Mouse (Mus musculus): ENCODE measurements around the gene Mroh3. TPM values are rescaled to one million over a fixed set of nuclear protein-coding genes. Genes with fewer than 3 reads are reported as not detected.

Gene Mroh3
- total RNA-seq, 2 experiments from 2014 or later = 1.2 to 1.8 TPM

DNA sequence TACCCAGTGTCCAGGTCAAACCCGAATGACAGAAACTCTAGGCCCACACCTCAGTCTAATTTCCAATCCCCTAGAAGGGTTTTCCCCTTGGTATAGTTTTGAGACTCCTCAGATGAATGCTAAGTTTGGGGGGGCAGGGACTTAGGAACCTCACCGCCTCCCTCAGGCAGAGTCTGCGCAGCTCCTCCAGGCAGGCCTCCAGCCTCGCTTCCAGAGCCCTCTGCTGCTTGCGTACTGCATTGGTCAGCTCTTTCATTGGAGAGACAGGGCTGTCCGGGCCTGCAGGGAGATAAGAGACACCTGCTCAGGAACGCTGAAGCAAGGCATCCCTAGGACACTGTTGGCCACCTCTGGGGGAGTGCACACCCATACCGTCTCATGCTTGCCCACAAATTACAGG, 14.0 kb upstream of the Mroh3 start:
- DNase-seq (ENCODE audit: extremely low spot score in 1 of 2, low spot score in 2 of 2) = no peak
- H3K4me3 ChIP-seq = no peak overlapping the region
- intact Hi-C loops (cut with DNase I) = loop anchor here (10.0 kb wide), 1 partner anchor 362 kb away; no protein-coding TSS in a partner anchor
- H3K27ac ChIP-seq = no peak overlapping the region
- TF ChIP-seq CTCF (IDR thresholded peaks at IDR 0.05) = no peak

DNA sequence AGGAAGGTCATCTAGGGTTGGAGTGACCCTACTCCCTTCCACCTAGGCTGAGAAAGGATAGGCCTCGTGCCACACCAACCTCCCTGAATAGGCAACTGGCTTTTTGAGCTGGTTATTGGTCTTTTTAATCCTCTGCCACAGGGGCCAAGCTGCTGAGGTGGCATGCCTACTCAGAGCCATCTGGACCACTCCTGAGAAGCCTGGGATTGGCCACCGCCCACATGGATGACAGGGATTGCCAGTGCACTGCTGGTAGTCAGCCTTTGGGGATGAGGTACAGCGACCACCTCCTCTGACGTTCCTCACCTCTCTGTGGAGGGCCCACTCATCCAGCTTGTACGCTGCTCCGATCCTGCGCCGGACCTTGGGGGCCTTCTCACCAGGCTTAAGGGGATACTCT, 13.2 kb upstream of the Mroh3 start:
- intact Hi-C loops (cut with DNase I) = loop anchor here (10.0 kb wide), 1 partner anchor 361 kb away; no protein-coding TSS in a partner anchor
- DNase-seq (ENCODE audit: extremely low spot score in 1 of 2, low spot score in 2 of 2) = no peak
- Histone ChIP-seq H3K27ac (no peak overlapping the region), H3K4me3 (no peak overlapping the region)
- TF ChIP-seq CTCF (IDR thresholded peaks at IDR 0.05) = no peak

GRCm38 (mm10) chr1:136223758-136224342, 11.2 kb upstream of the Mroh3 start:
- TF ChIP-seq CTCF (IDR thresholded peaks at IDR 0.05) = no peak
- no peak overlapping the region for H3K27ac ChIP-seq
- H3K4me3 ChIP-seq = no peak overlapping the region
- intact Hi-C loops (cut with DNase I) = loop anchor here (10.0 kb wide), 1 partner anchor 359 kb away; no protein-coding TSS in a partner anchor
- no peak for DNase-seq (ENCODE audit: extremely low spot score in 1 of 2, low spot score in 2 of 2)

GRCm38 (mm10) chr1:136222386-136222785, 9.8 kb upstream of the Mroh3 start:
- no peak for TF ChIP-seq CTCF (IDR thresholded peaks at IDR 0.05)
- Histone ChIP-seq H3K4me3 (no peak overlapping the region), H3K27ac (no peak overlapping the region)
- intact Hi-C loops (cut with DNase I) = loop anchor here (10.0 kb wide), 1 partner anchor 358 kb away; no protein-coding TSS in a partner anchor
- DNase-seq (ENCODE audit: extremely low spot score in 1 of 2, low spot score in 2 of 2) = no peak

- Histone ChIP-seq H3K27ac (no peak overlapping the region), H3K4me3 (no peak overlapping the region)
- intact Hi-C loops (cut with DNase I) = loop anchor here (10.0 kb wide), 1 partner anchor 355 kb away; no protein-coding TSS in a partner anchor
- no peak for TF ChIP-seq CTCF (IDR thresholded peaks at IDR 0.05)
- DNase-seq (ENCODE audit: extremely low spot score in 1 of 2, low spot score in 2 of 2) = no peak
Measured at GRCm38 (mm10) chr1:136220037-136220871, 7.6 kb upstream of the Mroh3 start.

DNA sequence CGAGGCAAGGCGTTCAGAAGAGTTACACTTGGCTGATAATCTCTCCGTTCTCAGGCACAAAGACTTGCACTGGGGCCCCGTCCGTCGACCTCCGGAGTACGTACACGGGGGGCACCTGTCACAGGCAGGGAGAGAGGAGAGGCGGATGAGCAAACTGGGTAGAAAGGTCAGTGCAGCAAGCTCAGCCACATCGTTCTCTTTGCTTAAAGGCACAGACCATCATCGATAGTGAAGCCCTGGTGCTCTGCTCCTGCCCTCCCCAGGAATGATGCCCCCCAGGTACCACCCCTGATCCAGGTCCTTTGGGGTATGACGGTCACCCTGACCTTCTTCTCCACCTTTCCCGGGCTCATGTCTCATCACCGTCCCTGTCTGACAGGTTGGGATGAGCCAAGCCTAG, 1.7 kb upstream of the Mroh3 start:
- TF ChIP-seq CTCF (IDR thresholded peaks at IDR 0.05) = no peak
- intact Hi-C loops (cut with DNase I) = loop anchor here (5.0 to 10.0 kb wide), 2 partner anchors 97 to 250 kb away; no protein-coding TSS in a partner anchor
- no peak for DNase-seq (ENCODE audit: extremely low spot score in 1 of 2, low spot score in 2 of 2)
- Histone ChIP-seq H3K4me3 (no peak overlapping the region), H3K27ac (no peak overlapping the region)

DNA sequence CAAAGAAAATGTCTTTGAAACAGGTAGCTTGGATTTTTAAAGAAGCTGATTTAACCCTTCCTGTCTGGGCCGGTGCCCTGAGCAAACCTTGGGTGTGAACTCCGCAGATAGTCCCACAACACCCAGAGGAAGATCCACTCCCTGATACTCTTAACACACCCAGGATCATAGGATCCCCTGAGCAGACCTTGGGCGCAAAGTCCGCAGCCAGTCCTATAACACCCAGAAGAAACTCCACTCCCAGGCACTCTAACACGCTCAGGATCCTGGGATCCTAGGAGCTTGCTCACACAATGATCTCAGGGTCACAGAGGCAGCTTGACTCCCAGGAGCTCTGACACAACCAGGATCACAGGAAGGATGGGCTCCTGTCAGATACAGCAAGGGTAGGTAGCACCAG, 22.6 kb downstream of the Mroh3 start:
- no peak for DNase-seq (ENCODE audit: extremely low spot score in 1 of 2, low spot score in 2 of 2)
- no peak for TF ChIP-seq CTCF (IDR thresholded peaks at IDR 0.05)
- Histone ChIP-seq H3K4me3 (no peak overlapping the region), H3K27ac (no peak overlapping the region)
- intact Hi-C loops (cut with DNase I) = no loop called here

DNA sequence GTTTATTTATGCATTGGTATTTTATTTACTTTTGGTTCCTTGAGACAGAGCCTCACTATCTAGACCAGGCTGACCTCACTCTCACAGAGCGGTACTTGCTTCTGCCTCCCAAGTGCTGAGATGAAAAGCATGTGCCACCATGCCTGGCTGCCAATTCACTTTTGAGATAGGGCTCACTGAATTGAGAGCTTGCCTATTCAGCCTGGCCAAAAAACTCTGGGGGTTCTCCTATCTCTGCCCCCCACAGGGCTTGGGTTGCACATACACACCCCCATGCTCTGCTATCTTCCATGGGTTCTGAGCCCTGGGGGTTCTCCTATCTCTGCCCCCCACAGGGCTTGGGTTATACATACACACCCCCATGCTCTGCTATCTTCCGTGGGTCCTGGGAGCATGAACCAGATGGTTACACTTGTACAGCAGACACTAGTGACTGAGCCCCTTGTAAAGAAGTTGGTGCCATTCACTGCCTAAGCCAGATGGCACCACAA, 33.1 kb downstream of the Mroh3 start:
- intact Hi-C loops (cut with DNase I) = no loop called here
- no peak for TF ChIP-seq CTCF (IDR thresholded peaks at IDR 0.05)
- no peak for DNase-seq (ENCODE audit: extremely low spot score in 1 of 2, low spot score in 2 of 2)
- H3K4me3 ChIP-seq = no peak overlapping the region
- no peak overlapping the region for H3K27ac ChIP-seq

- no peak overlapping the region for H3K4me3 ChIP-seq
- no peak for DNase-seq (ENCODE audit: extremely low spot score in 1 of 2, low spot score in 2 of 2)
- no peak for TF ChIP-seq CTCF (IDR thresholded peaks at IDR 0.05)
- H3K27ac ChIP-seq = no peak overlapping the region
- intact Hi-C loops (cut with DNase I) = no loop called here
Measured at GRCm38 (mm10) chr1:136178741-136179140, 33.9 kb downstream of the Mroh3 start.

DNA sequence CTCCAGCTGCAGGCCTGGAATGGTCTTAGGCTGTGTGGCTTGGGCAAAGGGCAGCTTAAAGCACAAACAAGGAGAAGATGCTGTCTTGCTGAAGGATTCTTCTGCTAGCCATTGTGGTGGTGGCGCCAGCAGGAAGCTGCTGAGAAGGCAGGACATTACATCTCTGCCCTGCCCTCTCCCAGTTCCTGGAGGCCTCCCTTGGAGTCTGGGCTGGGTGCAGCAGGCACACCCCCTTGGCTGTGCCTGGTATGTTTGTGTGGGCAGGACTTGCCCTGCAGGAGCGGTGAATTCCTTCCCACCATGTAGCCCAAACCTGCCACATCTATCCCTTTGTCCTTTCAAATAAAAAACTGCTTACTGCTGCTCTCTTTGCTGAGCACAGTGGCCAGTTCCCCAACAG, 35.5 kb downstream of the Mroh3 start:
- Histone ChIP-seq H3K27ac (no peak overlapping the region), H3K4me3 (no peak overlapping the region)
- intact Hi-C loops (cut with DNase I) = no loop called here
- DNase-seq (ENCODE audit: extremely low spot score in 1 of 2, low spot score in 2 of 2) = no peak
- no peak for TF ChIP-seq CTCF (IDR thresholded peaks at IDR 0.05)

GRCm38 (mm10) chr1:136175183-136175582, 37.4 kb downstream of the Mroh3 start:
- H3K4me3 ChIP-seq = no peak overlapping the region
- TF ChIP-seq CTCF (IDR thresholded peaks at IDR 0.05) = peak; percentile 85
- DNase-seq (ENCODE audit: extremely low spot score in 1 of 2, low spot score in 2 of 2) = no peak
- no peak overlapping the region for H3K27ac ChIP-seq
- intact Hi-C loops (cut with DNase I) = no loop called here

DNA sequence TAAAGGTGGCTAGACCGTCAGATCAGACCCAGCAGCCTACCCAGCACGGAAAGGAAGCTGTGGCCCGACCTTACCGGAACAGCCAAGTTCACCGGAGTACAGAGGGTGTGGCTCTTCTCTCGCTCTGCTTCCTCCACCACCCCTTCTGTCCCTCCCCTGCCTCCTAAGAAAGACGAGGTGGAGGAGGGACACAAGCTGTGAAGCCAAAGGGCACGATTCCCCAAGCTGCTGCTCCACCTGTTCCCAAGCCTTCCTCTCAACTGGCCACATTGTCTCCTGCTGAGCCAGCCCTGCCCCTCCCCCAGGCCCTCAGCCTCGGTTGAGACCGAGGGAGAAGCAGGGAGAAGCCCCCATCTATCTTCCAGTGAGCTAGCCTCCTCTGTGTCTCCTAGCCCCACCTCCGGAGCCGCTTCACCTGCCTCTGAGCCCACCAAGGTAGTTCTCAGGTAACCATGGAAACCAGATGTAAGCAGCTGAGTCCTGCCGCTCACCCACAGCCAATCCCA, 38.5 kb downstream of the Mroh3 start:
- TF ChIP-seq CTCF (IDR thresholded peaks at IDR 0.05) = no peak
- intact Hi-C loops (cut with DNase I) = no loop called here
- DNase-seq (ENCODE audit: extremely low spot score in 1 of 2, low spot score in 2 of 2) = no peak
- Histone ChIP-seq H3K27ac (no peak overlapping the region), H3K4me3 (no peak overlapping the region)

Data from left cerebral cortex, adult 2 months (tissue).